Mouse (Mus musculus): ENCODE measurements around the gene Tbc1d10b. TPM values are rescaled to one million over a fixed set of nuclear protein-coding genes. Genes with fewer than 3 reads are reported as not detected.

Tbc1d10b gene
- total and polyA plus RNA-seq, 3 experiments: 18.2 to 28.0 (median 25.6) TPM

DNA sequence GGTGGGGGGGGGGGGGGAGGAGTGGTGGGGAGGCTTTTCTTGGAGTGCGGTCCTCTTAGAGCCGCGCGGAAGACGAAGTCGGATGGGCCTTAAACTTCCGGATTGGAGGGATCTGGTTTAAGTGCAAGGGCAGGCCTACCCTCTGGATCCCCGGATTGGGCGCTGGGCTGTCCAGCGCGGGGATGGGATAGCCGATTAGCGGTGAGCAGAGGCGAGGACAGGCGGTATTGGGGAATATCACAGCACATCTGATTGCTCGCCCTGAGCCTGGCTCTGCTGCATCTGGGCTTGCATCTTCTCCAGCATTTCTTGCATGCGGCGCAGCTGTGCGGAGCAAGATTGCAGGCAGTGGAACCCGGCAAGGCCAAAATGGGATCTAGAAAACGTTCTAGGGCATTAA is 6.3 kb upstream of the Tbc1d10b start:
- H3K27me3 ChIP-seq (replicated peaks): no peaks in the 10 kb centered on the region
- no peak overlapping the region for H3K27ac ChIP-seq (ENCODE audit: insufficient read depth, low read depth)
- no peak for DNase-seq (ENCODE audit: extremely low read depth)
- H3K36me3 ChIP-seq (replicated peaks in 1 of 2; ENCODE audit: control insufficient read depth in 1 of 2, insufficient read depth in 1 of 2, low read length in 1 of 2): peaks cover 26 to 44% of the 10 kb centered on the region in 2 experiments
- H3K4me3 ChIP-seq (replicated peaks in 1 of 3; ENCODE audit: low read depth in 2 of 3, low read length in 2 of 3, poor library complexity in 1 of 3): no peak overlapping the region
- H3K79me2 ChIP-seq (replicated peaks; ENCODE audit: control insufficient read depth, extremely low read depth, insufficient read depth, poor library complexity, severe bottlenecking): peaks cover 18% of the 10 kb centered on the region
- in situ Hi-C loops (cut with MboI; ENCODE audit: low pct_ligation_motif_present, low pct_unique_long_range_greater_than_20kb, low sequenced_read_pairs) (no loop called here), dilution Hi-C loops (cut with MboI; ENCODE audit: extremely low pct_ligation_motif_present, extremely low pct_unique_long_range_greater_than_20kb, low sequenced_read_pairs) (no loop called here)
- no peak for TF ChIP-seq MAX (IDR thresholded peaks at IDR 0.05; ENCODE audit: low read length)
- no peak for TF ChIP-seq EP300 (IDR thresholded peaks at IDR 0.05; ENCODE audit: low read length)
- TF ChIP-seq POLR2AphosphoS2 (IDR thresholded peaks at IDR 0.05; ENCODE audit: low read depth, low read length): no peak
- TF ChIP-seq ZKSCAN1 (IDR thresholded peaks at IDR 0.05; ENCODE audit: borderline replicate concordance, low read depth, low read length): no peak
- TF ChIP-seq USF2 (conservative IDR thresholded peaks at IDR 0.05; ENCODE audit: low read depth, low read length): no peak
- no peak for TF ChIP-seq POLR2A (IDR thresholded peaks at IDR 0.05; ENCODE audit: low read depth, low read length)
- TF ChIP-seq CHD1 (IDR thresholded peaks at IDR 0.05; ENCODE audit: low read depth, low read length): no peak
- no peak for TF ChIP-seq ZMIZ1 (IDR thresholded peaks at IDR 0.05; ENCODE audit: low read depth, low read length)
- TF ChIP-seq SIN3A (IDR thresholded peaks at IDR 0.05; ENCODE audit: low read length): no peak
- TF ChIP-seq ZNF384 (IDR thresholded peaks at IDR 0.05; ENCODE audit: low read depth, low read length): no peak
- TF ChIP-seq PAX5 (IDR thresholded peaks at IDR 0.05; ENCODE audit: low read length): no peak
- no peak for TF ChIP-seq NELFE (IDR thresholded peaks at IDR 0.05; ENCODE audit: low read depth, low read length)
- H3K4me1 ChIP-seq (ENCODE audit: control insufficient read depth in 1 of 2, insufficient read depth in 2 of 2): peaks cover 16 to 61% of the 10 kb centered on the region in 2 experiments
- no peak overlapping the region for H3K4me2 ChIP-seq (ENCODE audit: insufficient read depth, low read depth, poor library complexity, severe bottlenecking)
- H3K9ac ChIP-seq (ENCODE audit: insufficient read depth, low read depth): no peak overlapping the region
- no peaks in the 10 kb centered on the region for H3K9me3 ChIP-seq (replicated peaks; ENCODE audit: low read length)

GRCm38 (mm10) chr7:127213930-127214329 is 5.7 kb upstream of the Tbc1d10b start:
- no peak overlapping the region for H3K27ac ChIP-seq (ENCODE audit: insufficient read depth, low read depth)
- TF ChIP-seq MYC (IDR thresholded peaks at IDR 0.05; ENCODE audit: low read depth, low read length) (no peak), CHD2 (IDR thresholded peaks at IDR 0.05; ENCODE audit: low read length) (no peak), HCFC1 (IDR thresholded peaks at IDR 0.05; ENCODE audit: low read depth, low read length) (no peak), GABPA (IDR thresholded peaks at IDR 0.05; ENCODE audit: insufficient replicate concordance, low read depth, low read length) (no peak), JUND (conservative IDR thresholded peaks at IDR 0.05; ENCODE audit: low read depth, low read length) (no peak), MEF2A (IDR thresholded peaks at IDR 0.05; ENCODE audit: borderline replicate concordance, low read depth, low read length) (no peak), TCF12 (IDR thresholded peaks at IDR 0.05; ENCODE audit: low read depth, low read length) (no peak), JUN (IDR thresholded peaks at IDR 0.05; ENCODE audit: insufficient read depth, low read depth, low read length) (no peak), POLR2AphosphoS2 (IDR thresholded peaks at IDR 0.05; ENCODE audit: low read depth, low read length) (no peak), MAX (IDR thresholded peaks at IDR 0.05; ENCODE audit: low read length) (no peak), CHD1 (IDR thresholded peaks at IDR 0.05; ENCODE audit: low read depth, low read length) (no peak), RAD21 (IDR thresholded peaks at IDR 0.05; ENCODE audit: low read depth, low read length) (no peak), POLR2A (IDR thresholded peaks at IDR 0.05; ENCODE audit: low read depth, low read length) (no peak), MXI1 (IDR thresholded peaks at IDR 0.05; ENCODE audit: low read depth, low read length) (no peak), SMC3 (IDR thresholded peaks at IDR 0.05; ENCODE audit: low read depth, low read length) (no peak), UBTF (IDR thresholded peaks at IDR 0.05; ENCODE audit: low read depth, low read length) (no peak), NELFE (IDR thresholded peaks at IDR 0.05; ENCODE audit: low read depth, low read length) (no peak), PAX5 (IDR thresholded peaks at IDR 0.05; ENCODE audit: low read length) (no peak)
- H3K79me2 ChIP-seq (replicated peaks; ENCODE audit: control insufficient read depth, extremely low read depth, insufficient read depth, poor library complexity, severe bottlenecking): peaks cover 18% of the 10 kb centered on the region
- H3K27me3 ChIP-seq (replicated peaks): no peaks in the 10 kb centered on the region
- no peak overlapping the region for H3K9ac ChIP-seq (ENCODE audit: insufficient read depth, low read depth)
- H3K36me3 ChIP-seq (replicated peaks in 1 of 2; ENCODE audit: control insufficient read depth in 1 of 2, insufficient read depth in 1 of 2, low read length in 1 of 2): peaks cover 26 to 44% of the 10 kb centered on the region in 2 experiments
- no peaks in the 10 kb centered on the region for H3K9me3 ChIP-seq (replicated peaks; ENCODE audit: low read length)
- H3K4me2 ChIP-seq (ENCODE audit: insufficient read depth, low read depth, poor library complexity, severe bottlenecking): no peak overlapping the region
- no peak overlapping the region for H3K4me3 ChIP-seq (replicated peaks in 1 of 3; ENCODE audit: low read depth in 2 of 3, low read length in 2 of 3, poor library complexity in 1 of 3)
- dilution Hi-C loops (cut with MboI; ENCODE audit: extremely low pct_ligation_motif_present, extremely low pct_unique_long_range_greater_than_20kb, low sequenced_read_pairs): no loop called here
- no peak for DNase-seq (ENCODE audit: extremely low read depth)
- peaks cover 11 to 57% of the 10 kb centered on the region in 2 experiments for H3K4me1 ChIP-seq (ENCODE audit: control insufficient read depth in 1 of 2, insufficient read depth in 2 of 2)
- in situ Hi-C loops (cut with MboI; ENCODE audit: low pct_ligation_motif_present, low pct_unique_long_range_greater_than_20kb, low sequenced_read_pairs): no loop called here
